Mouse (Mus musculus) limb, embryonic 13.5 days (tissue): ENCODE data around the gene Hps4. TPM values are rescaled to one million over a fixed set of nuclear protein-coding genes. Genes with fewer than 3 reads are reported as not detected.

Experiments
- ATAC-seq: fragments of 200-750 bp; cut with Nextera tagmentation; 2 replicates; pipeline ENCODE4 v1.8.0; 2017; ENCODE audit warnings: low read depth, moderate number of reproducible peaks, moderate TSS enrichment; ENCODE audit not compliant: low FRiP score
- H3K27ac ChIP-seq: fragments of 300-500 bp; sonication (generic); 2 replicates; pipeline ENCODE4 v1.5.1; 2015; ENCODE audit warnings: inconsistent platforms, mild to moderate bottlenecking, moderate library complexity
- H3K27me3 ChIP-seq: fragments of 300-500 bp; sonication (generic); 2 replicates; pipeline ENCODE4 v1.6.1; 2015; ENCODE audit warnings: mild to moderate bottlenecking, inconsistent platforms
- H3K36me3 ChIP-seq: fragments of 300-500 bp; sonication (generic); 2 replicates; pipeline ENCODE4 v1.6.1; 2015; ENCODE audit warnings: inconsistent platforms, mild to moderate bottlenecking, moderate library complexity
- H3K4me1 ChIP-seq: fragments of 300-500 bp; sonication (generic); 2 replicates; pipeline ENCODE4 v1.6.1; 2015; ENCODE audit warnings: inconsistent platforms
- H3K4me2 ChIP-seq: fragments of 300-500 bp; sonication (generic); replicated peaks from 2 replicates; pipeline ENCODE4 v1.6.1; 2015; ENCODE audit warnings: inconsistent platforms, mild to moderate bottlenecking, moderate library complexity
- H3K4me3 ChIP-seq: fragments of 300-500 bp; sonication (generic); 2 replicates; pipeline ENCODE4 v1.5.1; 2015; ENCODE audit warnings: moderate library complexity, mild to moderate bottlenecking, inconsistent platforms
- H3K9ac ChIP-seq: fragments of 300-500 bp; sonication (generic); 2 replicates; pipeline ENCODE4 v1.6.1; 2015; ENCODE audit warnings: mild to moderate bottlenecking, inconsistent platforms
- H3K9me3 ChIP-seq: fragments of 300-500 bp; sonication (generic); 2 replicates; pipeline ENCODE4 v1.6.1; 2016; ENCODE audit warnings: inconsistent platforms
- WGBS: fragments of 180-500 bp; shearing (Covaris S2); methylation state at CpG from one replicate; pipeline ENCODE4 v1.1.7; 2015; 5-methylcytosine and 5-hydroxymethylcytosine counted together
- polyA plus RNA-seq: library from polyadenylated mRNA; unstranded; fragments of >200 nt; fragmentation: Nextera tagmentation; extraction: Ambion mirVana; gene quantifications from 2 replicates; pipeline ENCODE4 v1.2.1, GENCODE M21; 2015

Gene Hps4
- polyA plus RNA-seq, 1 experiment from 2014 or later: 43.6 TPM

GRCm38 (mm10) chr5:112355493-112355892 lies 12.6 kb downstream of the Hps4 start:
- Histone ChIP-seq H3K9ac (no peak overlapping the region), H3K4me3 (no peak overlapping the region), H3K27me3 (no peaks in the 10 kb centered on the region), H3K4me2 (no peak overlapping the region), H3K9me3 (no peaks in the 10 kb centered on the region), H3K27ac (no peak overlapping the region), H3K4me1 (no peaks in the 10 kb centered on the region), H3K36me3 (peaks cover 70% of the 10 kb centered on the region)
- no peak for ATAC-seq
- 88% methylated on average over 6 of the region's 6 CpGs for WGBS

DNA sequence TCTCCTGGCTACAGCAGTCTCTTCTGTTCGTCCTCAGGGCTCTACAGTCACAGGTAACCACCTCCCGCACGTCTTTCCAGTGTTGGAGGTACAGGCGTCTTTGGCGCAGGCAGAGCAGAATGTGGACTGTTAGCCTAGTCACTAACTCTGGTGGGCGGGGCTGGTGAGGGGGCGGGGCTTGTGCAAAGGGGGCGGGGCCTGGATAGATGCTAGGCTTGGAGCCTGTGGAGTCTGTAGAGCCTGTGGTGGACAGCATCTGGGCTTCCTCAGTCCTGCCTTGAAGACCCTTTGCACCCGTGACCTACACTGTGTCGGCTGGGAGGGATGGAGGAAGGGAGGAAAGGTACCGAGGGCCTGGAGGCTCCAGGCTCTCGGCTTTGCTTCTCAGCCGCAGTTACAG lies 13.0 kb downstream of the Hps4 start, which contains the start of gene Gm6583:
Gm6583 (minus strand) TSS at position 124 of the 400 bp plus-strand sequence.
- H3K36me3 ChIP-seq: peaks cover 66% of the 10 kb centered on the region

DNA sequence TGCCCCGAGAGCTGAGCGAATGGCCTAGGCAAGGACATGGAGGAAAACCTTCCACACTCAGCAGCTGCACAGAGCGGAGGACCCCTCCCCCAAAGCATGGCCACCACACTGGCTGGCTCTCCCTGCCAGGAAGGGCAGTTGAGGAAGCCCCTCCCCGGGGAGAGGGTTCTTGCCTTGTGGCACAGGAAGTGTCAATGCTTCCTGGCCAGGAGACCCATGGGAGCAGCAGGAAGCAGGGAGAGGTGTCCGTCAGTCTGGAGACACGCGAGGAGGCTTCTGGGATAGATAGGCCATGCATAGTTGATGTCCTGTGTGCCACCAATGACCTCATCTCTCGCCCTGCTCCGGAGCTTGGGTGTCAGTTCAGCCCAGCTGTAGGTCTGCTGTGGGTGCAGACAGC lies 13.4 kb downstream of the Hps4 start:
- Histone ChIP-seq H3K9ac (no peak overlapping the region), H3K4me1 (no peaks in the 10 kb centered on the region), H3K36me3 (peaks cover 62% of the 10 kb centered on the region), H3K27ac (no peak overlapping the region), H3K27me3 (no peaks in the 10 kb centered on the region), H3K4me3 (no peak overlapping the region), H3K9me3 (no peaks in the 10 kb centered on the region), H3K4me2 (no peak overlapping the region)
- 0 out of 2 replicates have a peak, but pooled peaks have one; percentile 28 for ATAC-seq
- WGBS: 86% methylated on average over 9 of the region's 9 CpGs

More for the DNA sequence above, 13.0 kb downstream of the Hps4 start, which contains the start of gene Gm6583:
- H3K27ac ChIP-seq: no peak within 1 kb of the TSS
- no peak within 1 kb of the TSS for H3K4me2 ChIP-seq
- no peak within 1 kb of the TSS for H3K9ac ChIP-seq
- WGBS: 72% methylated on average over 11 of the region's 13 CpGs
- H3K4me1 ChIP-seq: no peaks in the 10 kb centered on the region
- no peak within 1 kb of the TSS for H3K4me3 ChIP-seq
- no peaks in the 10 kb centered on the region for H3K27me3 ChIP-seq
- H3K9me3 ChIP-seq: no peaks in the 10 kb centered on the region
- ATAC-seq: peak; percentile 64; the same call in 1 of the 2 replicates

DNA sequence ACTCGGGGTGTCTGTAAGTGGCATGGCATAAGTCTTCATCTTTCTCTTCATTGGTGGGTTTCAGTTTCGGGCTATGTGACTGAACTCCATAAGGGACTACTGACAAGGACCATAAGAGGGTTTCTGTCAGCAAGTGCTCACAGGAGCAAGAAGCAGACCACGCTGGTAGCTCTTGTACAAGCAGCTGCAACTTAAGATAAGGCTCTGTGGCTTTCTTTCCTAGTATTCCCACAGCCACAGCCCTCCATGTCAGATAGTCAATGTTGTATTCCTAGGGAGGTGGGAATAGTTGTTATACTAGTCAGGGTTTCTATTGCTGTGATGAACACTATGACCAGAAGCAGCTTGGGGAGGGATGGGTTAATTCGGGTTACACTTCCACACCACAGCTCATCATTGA lies 16.6 kb downstream of the Hps4 start:
- Histone ChIP-seq H3K27me3 (no peaks in the 10 kb centered on the region), H3K4me3 (no peak overlapping the region), H3K9me3 (peaks cover 4% of the 10 kb centered on the region; the same call in 1 of the 2 replicates), H3K4me1 (peaks cover 10% of the 10 kb centered on the region), H3K4me2 (no peak overlapping the region), H3K9ac (no peak overlapping the region), H3K36me3 (peaks cover 62% of the 10 kb centered on the region), H3K27ac (no peak overlapping the region)
- no peak for ATAC-seq
- WGBS: 87% methylated on average over 4 of the region's 4 CpGs

- Histone ChIP-seq H3K4me2 (no peak overlapping the region), H3K9me3 (peaks cover 4% of the 10 kb centered on the region; the same call in 1 of the 2 replicates), H3K27me3 (no peaks in the 10 kb centered on the region), H3K36me3 (peaks cover 62% of the 10 kb centered on the region), H3K9ac (no peak overlapping the region), H3K4me1 (peaks cover 15% of the 10 kb centered on the region), H3K4me3 (no peak overlapping the region), H3K27ac (no peak overlapping the region)
- ATAC-seq: no peak
- 66% methylated on average over 3 of the region's 3 CpGs for WGBS
These were observed 17.2 kb downstream of the Hps4 start for GRCm38 (mm10) chr5:112360077-112360476.

DNA sequence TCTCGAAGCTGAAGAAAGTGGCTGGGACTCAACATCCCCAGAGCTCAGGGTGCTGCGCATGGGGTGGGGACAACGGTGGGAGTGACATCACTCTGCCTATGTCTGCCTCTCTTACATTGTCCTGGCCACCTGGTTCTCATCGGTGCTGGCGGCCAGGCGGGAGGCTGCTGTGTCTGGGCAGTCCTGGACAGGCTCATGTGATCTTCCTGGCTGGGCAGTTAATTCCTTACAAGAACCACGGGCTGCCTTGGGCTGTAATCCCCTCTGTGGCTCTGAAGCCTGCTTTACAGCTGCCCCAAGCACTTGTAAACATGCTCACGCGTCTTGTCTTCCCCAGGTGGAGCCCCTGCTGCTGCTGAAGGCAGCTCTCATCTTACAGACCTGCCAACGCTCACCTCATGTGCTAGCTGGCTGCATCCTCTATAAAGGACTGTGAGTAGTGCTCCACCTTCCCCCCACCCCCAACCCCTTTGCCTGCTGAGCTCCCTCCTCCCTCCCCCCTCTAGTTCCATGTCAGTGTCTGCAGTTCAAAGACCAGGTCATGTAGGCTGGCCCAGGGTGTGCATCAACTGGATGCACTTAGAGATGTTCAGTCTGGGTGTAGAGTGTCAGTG lies 21.4 kb downstream of the Hps4 start:
- H3K4me3 ChIP-seq: no peak overlapping the region
- H3K27ac ChIP-seq: peak overlapping the region; percentile 34; the same call in 1 of the 2 replicates
- H3K9me3 ChIP-seq: peaks cover 4% of the 10 kb centered on the region; the same call in 1 of the 2 replicates
- peaks cover 64% of the 10 kb centered on the region for H3K36me3 ChIP-seq
- H3K27me3 ChIP-seq: no peaks in the 10 kb centered on the region
- ATAC-seq: peak; percentile 82
- H3K4me1 ChIP-seq: peaks cover 15% of the 10 kb centered on the region
- peak overlapping the region; percentile 5; the same call in 1 of the 2 replicates for H3K9ac ChIP-seq
- no peak overlapping the region for H3K4me2 ChIP-seq
- 33% methylated on average over 10 of the region's 10 CpGs for WGBS

- H3K27me3 ChIP-seq: no peaks in the 10 kb centered on the region
- peaks cover 15% of the 10 kb centered on the region for H3K4me1 ChIP-seq
- peaks cover 88% of the 10 kb centered on the region for H3K36me3 ChIP-seq
- no peak overlapping the region for H3K4me3 ChIP-seq
- no peak overlapping the region for H3K4me2 ChIP-seq
- peaks cover 4% of the 10 kb centered on the region; the same call in 1 of the 2 replicates for H3K9me3 ChIP-seq
- ATAC-seq: no peak
- WGBS: 93% methylated on average over 6 of the region's 6 CpGs
- no peak overlapping the region for H3K27ac ChIP-seq
- no peak overlapping the region for H3K9ac ChIP-seq
These were observed 24.0 kb downstream of the Hps4 start for GRCm38 (mm10) chr5:112366879-112367278.

DNA sequence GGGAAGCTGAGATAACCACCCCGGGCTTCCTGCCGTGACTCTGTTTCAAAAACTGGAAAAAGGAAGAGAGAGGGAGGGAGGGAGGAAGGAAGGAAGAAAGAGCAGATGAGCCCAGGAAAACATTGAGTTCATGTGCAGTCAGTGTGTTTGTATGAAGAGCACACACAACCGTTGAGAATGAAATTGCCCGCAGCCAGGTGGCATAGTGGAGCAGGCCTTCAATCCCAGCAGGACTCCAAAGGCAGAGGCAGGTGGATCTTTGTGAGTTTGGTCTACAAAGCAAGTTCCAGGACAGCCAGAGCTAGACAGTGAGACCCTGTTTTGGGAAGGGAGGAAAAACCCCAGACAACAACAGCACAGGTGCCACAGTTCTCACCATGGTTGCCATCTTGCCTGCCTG lies 24.5 kb downstream of the Hps4 start:
- peaks cover 15% of the 10 kb centered on the region for H3K4me1 ChIP-seq
- H3K9ac ChIP-seq: no peak overlapping the region
- no peak overlapping the region for H3K4me3 ChIP-seq
- peaks cover 88% of the 10 kb centered on the region for H3K36me3 ChIP-seq
- no peak for ATAC-seq
- no peak overlapping the region for H3K4me2 ChIP-seq
- H3K27me3 ChIP-seq: no peaks in the 10 kb centered on the region
- H3K27ac ChIP-seq: no peak overlapping the region
- no peaks in the 10 kb centered on the region for H3K9me3 ChIP-seq
- 91% methylated on average over 4 of the region's 4 CpGs for WGBS

- Histone ChIP-seq H3K4me1 (peaks cover 15% of the 10 kb centered on the region), H3K4me2 (no peak overlapping the region), H3K27me3 (no peaks in the 10 kb centered on the region), H3K9ac (no peak overlapping the region), H3K4me3 (no peak overlapping the region), H3K27ac (no peak overlapping the region), H3K9me3 (no peaks in the 10 kb centered on the region), H3K36me3 (peaks cover 89% of the 10 kb centered on the region)
- 91% methylated on average over 12 of the region's 12 CpGs for WGBS
- ATAC-seq: no peak
These were observed 25.0 kb downstream of the Hps4 start for GRCm38 (mm10) chr5:112367929-112368328.

DNA sequence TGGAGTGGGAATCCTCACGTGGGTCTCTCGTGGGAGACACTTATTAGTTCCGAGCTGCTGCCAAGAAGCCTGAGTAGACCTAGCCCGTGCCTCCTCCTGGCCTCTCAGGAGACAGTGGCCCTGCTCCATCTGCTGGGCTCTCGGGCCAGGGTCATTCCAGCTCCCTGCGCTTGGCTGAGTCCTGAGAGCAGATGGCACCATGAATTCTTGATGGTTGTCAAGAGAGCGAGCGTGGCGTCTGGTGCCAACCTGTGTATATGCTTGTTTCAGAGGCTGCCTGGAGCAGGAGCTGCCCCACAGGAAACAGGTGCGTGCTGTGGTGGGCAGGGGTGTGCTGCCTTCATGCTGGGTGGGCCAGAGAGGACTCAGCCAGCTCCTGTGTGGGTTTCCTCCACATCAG lies 25.8 kb downstream of the Hps4 start:
- H3K27ac ChIP-seq: no peak overlapping the region
- peaks cover 89% of the 10 kb centered on the region for H3K36me3 ChIP-seq
- no peaks in the 10 kb centered on the region for H3K27me3 ChIP-seq
- H3K4me1 ChIP-seq: peaks cover 13% of the 10 kb centered on the region
- ATAC-seq: no peak
- H3K4me3 ChIP-seq: no peak overlapping the region
- H3K4me2 ChIP-seq: no peak overlapping the region
- WGBS: 91% methylated on average over 10 of the region's 10 CpGs
- H3K9ac ChIP-seq: no peak overlapping the region
- H3K9me3 ChIP-seq: no peaks in the 10 kb centered on the region

- no peak overlapping the region for H3K4me3 ChIP-seq
- H3K36me3 ChIP-seq: peaks cover 89% of the 10 kb centered on the region
- peaks cover 7% of the 10 kb centered on the region for H3K4me1 ChIP-seq
- no peak overlapping the region for H3K9ac ChIP-seq
- ATAC-seq: no peak
- H3K4me2 ChIP-seq: no peak overlapping the region
- H3K9me3 ChIP-seq: no peaks in the 10 kb centered on the region
- H3K27me3 ChIP-seq: no peaks in the 10 kb centered on the region
- no peak overlapping the region for H3K27ac ChIP-seq
- 94% methylated on average over 13 of the region's 13 CpGs for WGBS
These were observed 26.4 kb downstream of the Hps4 start for GRCm38 (mm10) chr5:112369326-112369725.

DNA sequence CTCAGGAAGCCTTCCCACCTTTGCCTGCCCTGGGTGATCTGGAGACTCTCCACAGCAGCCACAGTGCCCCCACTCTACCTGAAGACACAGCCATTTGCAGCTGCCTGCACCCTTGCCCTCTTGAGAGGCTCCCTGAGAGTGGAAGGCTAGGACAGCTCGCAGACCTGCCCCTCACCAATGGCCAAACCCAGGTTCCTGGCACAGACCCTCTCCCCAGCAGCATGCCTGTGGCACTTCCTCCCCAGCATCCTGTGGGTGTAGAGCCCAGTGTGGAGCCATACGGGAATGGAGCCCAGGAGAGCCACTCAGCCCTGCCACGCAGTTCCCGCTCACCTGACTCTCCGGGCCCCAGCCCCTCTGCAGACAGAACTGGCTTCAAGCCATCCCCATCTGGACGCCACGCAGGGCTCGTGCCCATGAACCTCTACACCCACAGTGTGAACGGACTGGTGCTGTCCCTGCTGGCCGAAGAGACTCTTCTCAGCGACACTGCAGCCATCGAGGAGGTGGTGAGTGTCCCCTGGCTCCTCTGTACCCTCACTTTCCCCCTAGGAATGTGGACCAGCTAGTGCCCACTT lies 27.4 kb downstream of the Hps4 start:
- no peaks in the 10 kb centered on the region for H3K27me3 ChIP-seq
- peaks cover 89% of the 10 kb centered on the region for H3K36me3 ChIP-seq
- no peak overlapping the region for H3K27ac ChIP-seq
- 93% methylated on average over 12 of the region's 12 CpGs for WGBS
- no peaks in the 10 kb centered on the region for H3K9me3 ChIP-seq
- H3K4me2 ChIP-seq: no peak overlapping the region
- H3K4me1 ChIP-seq: no peaks in the 10 kb centered on the region
- no peak for ATAC-seq
- H3K9ac ChIP-seq: no peak overlapping the region
- H3K4me3 ChIP-seq: no peak overlapping the region
